ENCODE assay signal across 8 mouse cellular contexts in the genomic region with DNA sequence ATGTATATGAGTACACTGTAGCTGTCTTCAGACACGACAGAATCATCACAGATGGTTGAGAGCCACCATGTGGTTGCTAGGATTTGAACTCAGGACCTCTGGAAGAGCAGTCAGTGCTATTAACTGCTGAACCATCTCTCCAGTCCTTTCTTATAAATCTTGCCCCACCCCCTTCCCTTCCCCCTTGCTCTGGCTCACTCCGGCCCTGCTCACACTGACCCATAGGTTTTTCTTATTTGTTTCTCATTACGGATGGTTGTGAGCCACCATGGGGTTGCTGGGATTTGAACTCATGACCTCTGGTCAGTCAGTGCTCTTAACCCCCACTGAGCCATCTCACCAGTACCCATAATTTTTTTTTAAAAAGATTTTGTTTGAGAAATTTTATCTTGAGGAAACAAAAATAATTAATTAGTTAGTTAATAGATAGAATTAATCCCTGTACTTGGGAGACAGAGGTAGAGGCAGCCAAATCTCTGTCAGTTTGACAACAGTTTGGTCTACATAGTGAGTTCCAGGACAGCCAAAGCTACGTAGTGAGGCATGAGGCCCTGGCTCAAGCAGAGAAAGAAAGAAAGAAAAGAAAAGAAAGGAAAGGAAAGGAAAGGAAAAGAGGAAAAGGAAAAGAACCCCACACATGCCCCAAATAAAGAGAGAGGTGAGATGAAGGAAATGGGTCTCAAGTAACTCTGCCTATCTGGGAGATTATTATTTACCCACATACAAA. TPM values are rescaled to one million over a fixed set of nuclear protein-coding genes. Genes with fewer than 3 reads are reported as not detected.
DNase-seq lines count a peak whose midpoint lies in the region; ATAC-seq lines count a peak whose summit lies in the region.

No protein-coding gene starts in this region.

- peak overlapping the region; percentile 22; the same call in 1 of the 2 replicates for H3K4me2 ChIP-seq in heart, embryonic 12.5 days
- no peak overlapping the region for H3K4me2 ChIP-seq in embryonic facial prominence, embryonic 11.5 days (ENCODE audit: low read depth, low read length)
- peak overlapping the region; percentile 1; the same call in 1 of the 2 replicates for H3K4me2 ChIP-seq in hindbrain, embryonic 12.5 days (replicated peaks)
- H3K4me2 ChIP-seq in midbrain, embryonic 14.5 days (ENCODE audit: low read length): peak overlapping the region; percentile 2; the same call in 1 of the 2 replicates

- intact Hi-C loops in gastrocnemius, postnatal 36 days (cut with DNase I): no loop called here

- WGBS in heart, embryonic 12.5 days: 57% methylated on average over 4 of the region's 4 CpGs
- WGBS in embryonic facial prominence, embryonic 11.5 days: 32% methylated on average over 4 of the region's 4 CpGs
- WGBS in hindbrain, embryonic 12.5 days: 17% methylated on average over 4 of the region's 4 CpGs
- WGBS in midbrain, embryonic 14.5 days: 18% methylated on average over 4 of the region's 4 CpGs

- no peak for DNase-seq in heart, adult 18-20 months
- DNase-seq in embryonic facial prominence, embryonic 11.5 days (ENCODE audit: low spot score): no peak
- no peak for DNase-seq in midbrain, embryonic 14.5 days
- no peak for DNase-seq in thymus, postnatal 25 days
- no peak for DNase-seq in gastrocnemius, postnatal 36 days

- H3K4me3 ChIP-seq in heart, embryonic 12.5 days: no peak overlapping the region
- H3K4me3 ChIP-seq in embryonic facial prominence, embryonic 11.5 days (ENCODE audit: low read depth, low read length): no peak overlapping the region
- no peak overlapping the region for H3K4me3 ChIP-seq in hindbrain, embryonic 12.5 days
- H3K4me3 ChIP-seq in midbrain, embryonic 14.5 days (replicated peaks; ENCODE audit: low read depth, low read length): no peak overlapping the region

- peak overlapping the region; percentile 69; the same call in 1 of the 2 replicates for H3K27ac ChIP-seq in heart, embryonic 12.5 days (ENCODE audit: poor library complexity, severe bottlenecking)
- peak overlapping the region; percentile 65 for H3K27ac ChIP-seq in embryonic facial prominence, embryonic 11.5 days (replicated peaks; ENCODE audit: low read depth, low read length)
- 0 out of 2 replicates have a peak overlapping the region, but pooled peaks have one; percentile 41 for H3K27ac ChIP-seq in hindbrain, embryonic 12.5 days
- H3K27ac ChIP-seq in midbrain, embryonic 14.5 days (replicated peaks; ENCODE audit: low read depth, low read length): peak overlapping the region; percentile 46; the same call in 1 of the 2 replicates

- no peaks in the 10 kb centered on the region for H3K9me3 ChIP-seq in heart, embryonic 12.5 days (replicated peaks)
- no peaks in the 10 kb centered on the region for H3K9me3 ChIP-seq in embryonic facial prominence, embryonic 11.5 days (replicated peaks; ENCODE audit: control insufficient read depth, low read length)
- H3K9me3 ChIP-seq in hindbrain, embryonic 12.5 days (replicated peaks): no peaks in the 10 kb centered on the region
- no peaks in the 10 kb centered on the region for H3K9me3 ChIP-seq in midbrain, embryonic 14.5 days (ENCODE audit: control insufficient read depth, low read length)

- no peaks in the 10 kb centered on the region for H3K36me3 ChIP-seq in heart, embryonic 12.5 days
- no peaks in the 10 kb centered on the region for H3K36me3 ChIP-seq in embryonic facial prominence, embryonic 11.5 days (replicated peaks; ENCODE audit: control insufficient read depth, insufficient read depth, low read depth, low read length)
- no peaks in the 10 kb centered on the region for H3K36me3 ChIP-seq in hindbrain, embryonic 12.5 days
- no peaks in the 10 kb centered on the region for H3K36me3 ChIP-seq in midbrain, embryonic 14.5 days (ENCODE audit: control insufficient read depth, insufficient read depth, low read length)

- no peak overlapping the region for H3K9ac ChIP-seq in heart, embryonic 12.5 days
- no peak overlapping the region for H3K9ac ChIP-seq in embryonic facial prominence, embryonic 11.5 days (replicated peaks; ENCODE audit: low read length)
- no peak overlapping the region for H3K9ac ChIP-seq in hindbrain, embryonic 12.5 days
- no peak overlapping the region for H3K9ac ChIP-seq in midbrain, embryonic 14.5 days (replicated peaks; ENCODE audit: low read length)

- peaks cover 10% of the 10 kb centered on the region; the same call in 1 of the 2 replicates for H3K27me3 ChIP-seq in heart, embryonic 12.5 days (replicated peaks)
- H3K27me3 ChIP-seq in embryonic facial prominence, embryonic 11.5 days (ENCODE audit: control insufficient read depth, insufficient read depth, low read length): no peaks in the 10 kb centered on the region
- H3K27me3 ChIP-seq in hindbrain, embryonic 12.5 days: peaks cover 33% of the 10 kb centered on the region; the same call in 1 of the 2 replicates
- H3K27me3 ChIP-seq in midbrain, embryonic 14.5 days (ENCODE audit: control insufficient read depth, insufficient read depth, low read length): no peaks in the 10 kb centered on the region

- peaks cover 63% of the 10 kb centered on the region for H3K4me1 ChIP-seq in heart, embryonic 12.5 days (replicated peaks)
- H3K4me1 ChIP-seq in embryonic facial prominence, embryonic 11.5 days (ENCODE audit: control insufficient read depth, insufficient read depth, low read length): peaks cover 13% of the 10 kb centered on the region
- H3K4me1 ChIP-seq in hindbrain, embryonic 12.5 days: peaks cover 50% of the 10 kb centered on the region
- H3K4me1 ChIP-seq in midbrain, embryonic 14.5 days (ENCODE audit: control insufficient read depth, insufficient read depth, low read length): peaks cover 27% of the 10 kb centered on the region

- ATAC-seq in heart, embryonic 12.5 days (ENCODE audit: insufficient number of reproducible peaks, low FRiP score): no peak
- no peak for ATAC-seq in embryonic facial prominence, embryonic 11.5 days (replicated peaks; ENCODE audit: insufficient number of reproducible peaks, low FRiP score, low TSS enrichment, low read depth)
- no peak for ATAC-seq in hindbrain, embryonic 12.5 days (ENCODE audit: low FRiP score)
- ATAC-seq in midbrain, embryonic 14.5 days (ENCODE audit: low FRiP score, low TSS enrichment): no peak
- ATAC-seq in CD4-positive, CD25-positive, alpha-beta regulatory T cell, adult 4 months: no peak

RNA-seq across cellular contexts. Expression of a gene that starts 30.7 kb away (rescaled TPM):
- 7.1 and 8.0 TPM in 2 replicates for polyA plus RNA-seq in heart, embryonic 12.5 days (2016; fragmentation: Nextera tagmentation; extraction: Ambion mirVana)
- total RNA-seq in heart, adult 18-20 months (2021): 1 to 10 TPM; 3.2 to 3.5 TPM
- polyA plus RNA-seq in embryonic facial prominence, embryonic 11.5 days (2014; fragmentation: Nextera tagmentation; extraction: Ambion mirVana): 8.4 and 9.8 TPM in 2 replicates
- 10.4 and 11.8 TPM in 2 replicates for polyA plus RNA-seq in hindbrain, embryonic 12.5 days (2016; fragmentation: Nextera tagmentation; extraction: Ambion mirVana)
- polyA plus RNA-seq in midbrain, embryonic 14.5 days (2014; fragmentation: Nextera tagmentation; extraction: Ambion mirVana): 4.3 and 7.2 TPM in 2 replicates
- polyA plus RNA-seq in CD4-positive, CD25-positive, alpha-beta regulatory T cell, adult 4 months (2017; shearing (Covaris generic)): 10 to 100 TPM; 34.4 to 35.5 TPM
- total RNA-seq in gastrocnemius, postnatal 36 days (2021): 1 to 10 TPM; 1.8 to 4.7 TPM

RNA-seq across cellular contexts. Expression of a gene that starts 46.9 kb away (rescaled TPM):
- polyA plus RNA-seq in heart, embryonic 12.5 days (2016; fragmentation: Nextera tagmentation; extraction: Ambion mirVana): 28.9 and 29.6 TPM in 2 replicates
- 10 to 100 TPM; 17.0 to 18.8 TPM for total RNA-seq in heart, adult 18-20 months (2021)
- polyA plus RNA-seq in embryonic facial prominence, embryonic 11.5 days (2014; fragmentation: Nextera tagmentation; extraction: Ambion mirVana): 33.7 and 34.7 TPM in 2 replicates
- polyA plus RNA-seq in hindbrain, embryonic 12.5 days (2016; fragmentation: Nextera tagmentation; extraction: Ambion mirVana): 41.8 and 46.7 TPM in 2 replicates
- polyA plus RNA-seq in midbrain, embryonic 14.5 days (2014; fragmentation: Nextera tagmentation; extraction: Ambion mirVana): 47.9 and 51.4 TPM in 2 replicates
- polyA plus RNA-seq in CD4-positive, CD25-positive, alpha-beta regulatory T cell, adult 4 months (2017; shearing (Covaris generic)): 10 to 100 TPM; 34.3 to 38.8 TPM
- 10 to 100 TPM; 17.9 to 18.9 TPM for total RNA-seq in gastrocnemius, postnatal 36 days (2021)
